Comparison of ENCODE assay signal across 18 mouse cellular contexts in the genomic region with DNA sequence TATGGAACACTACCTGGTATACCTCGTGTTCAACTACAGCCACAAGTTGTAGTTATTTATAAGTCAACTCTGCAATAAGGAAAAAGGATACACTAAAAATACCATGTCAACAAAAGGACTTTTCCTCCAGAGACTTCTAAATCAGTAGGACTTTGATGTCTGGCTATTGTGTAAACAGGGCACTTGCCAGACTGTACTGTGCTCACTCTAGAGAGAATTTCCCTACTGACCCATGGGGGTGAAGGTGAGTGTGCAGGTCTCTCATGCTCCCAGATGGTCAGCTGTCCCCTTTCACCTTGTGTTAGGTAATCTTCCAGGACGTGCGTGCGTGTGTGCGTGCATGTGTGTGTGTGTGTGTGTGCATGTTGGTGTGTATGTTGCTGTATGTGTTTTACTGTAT.
DNase-seq lines count a peak whose midpoint lies in the region; ATAC-seq and TF ChIP-seq lines count a peak whose summit lies in the region.
"Had no signal": no experiment of that assay in that cellular context is flagged by ENCODE, and none has a peak within 500 bp of the region (broad histone marks: within the 10 kb centered on the region; RNA-seq: fewer than 3 reads in every experiment).

No protein-coding gene starts in this region.

- H3K36me3 ChIP-seq in heart, adult 2 months (ENCODE audit: control insufficient read depth, insufficient read depth, low read length): peaks cover 8% of the 10 kb centered on the region
- H3K36me3 ChIP-seq in kidney, embryonic 15.5 days: no peaks in the 10 kb centered on the region
- no peaks in the 10 kb centered on the region for H3K36me3 ChIP-seq in liver, adult 2 months (ENCODE audit: control insufficient read depth, insufficient read depth, low read length)
- no peaks in the 10 kb centered on the region for H3K36me3 ChIP-seq in stomach, embryonic 16.5 days (ENCODE audit: control insufficient read depth, insufficient read depth, low read length)
- H3K36me3 ChIP-seq: limb, embryonic 12.5 days; midbrain, embryonic 13.5 days had no signal

- TF ChIP-seq EP300 in heart, adult 2 months (IDR thresholded peaks at IDR 0.05; ENCODE audit: insufficient read depth, low read depth, low read length): no peak

- TF ChIP-seq CTCF in heart, adult 2 months (IDR thresholded peaks at IDR 0.05): no peak
- no peak for TF ChIP-seq CTCF in liver, adult 2 months (IDR thresholded peaks at IDR 0.05; ENCODE audit: low read depth, low read length)

- no peaks in the 10 kb centered on the region for H3K27me3 ChIP-seq in heart, adult 2 months (ENCODE audit: control insufficient read depth, insufficient read depth, low read length)
- no peaks in the 10 kb centered on the region for H3K27me3 ChIP-seq in kidney, embryonic 15.5 days
- no peaks in the 10 kb centered on the region for H3K27me3 ChIP-seq in liver, adult 2 months (ENCODE audit: control insufficient read depth, insufficient read depth, low read length)
- no peaks in the 10 kb centered on the region for H3K27me3 ChIP-seq in stomach, embryonic 16.5 days (ENCODE audit: control insufficient read depth, insufficient read depth, low read length)
- H3K27me3 ChIP-seq: CH12.LX; limb, embryonic 12.5 days; midbrain, embryonic 13.5 days had no signal

- peaks cover 23% of the 10 kb centered on the region for H3K4me1 ChIP-seq in heart, adult 2 months (ENCODE audit: control insufficient read depth, insufficient read depth, low read length)
- H3K4me1 ChIP-seq in kidney, embryonic 15.5 days: 0 out of 2 replicates have a peak, but pooled peaks cover 6% of the 10 kb centered on the region
- H3K4me1 ChIP-seq in liver, adult 2 months (ENCODE audit: control insufficient read depth, insufficient read depth, low read length): peaks cover 26% of the 10 kb centered on the region
- H3K4me1 ChIP-seq in stomach, embryonic 16.5 days (ENCODE audit: control insufficient read depth, insufficient read depth, low read length): peaks cover 5% of the 10 kb centered on the region; the same call in 1 of the 2 replicates
- H3K4me1 ChIP-seq: limb, embryonic 12.5 days; midbrain, embryonic 13.5 days had no signal

- peak overlapping the region; percentile 21; the same call in 1 of the 2 replicates for H3K27ac ChIP-seq in heart, adult 2 months
- H3K27ac ChIP-seq in kidney, embryonic 15.5 days: peak overlapping the region; percentile 37
- peak overlapping the region; percentile 83 for H3K27ac ChIP-seq in liver, adult 2 months (replicated peaks; ENCODE audit: insufficient read depth, low read depth, low read length)
- H3K27ac ChIP-seq in stomach, embryonic 16.5 days (ENCODE audit: low read length): no peak overlapping the region
- H3K27ac ChIP-seq: gastrocnemius, adult 2 months; hindbrain, embryonic 14.5 days; left cerebral cortex, adult 2 months; limb, embryonic 12.5 days; midbrain, embryonic 13.5 days had no signal

- DNase-seq in heart, adult 2 months: no peak
- no peak for DNase-seq in heart, postnatal 36 days
- peak; percentile 99 for DNase-seq in liver, adult 2 months (ENCODE audit: extremely low read depth, low read depth, low spot score)
- no peak for DNase-seq in gastrocnemius, adult 18-20 months (ENCODE audit: low spot score)
- no peak for DNase-seq in frontal cortex, postnatal 14 days (ENCODE audit: low spot score in 2 of 2)
- no peak for DNase-seq in urinary bladder, postnatal 36 days (ENCODE audit: low spot score in 2 of 2)
- DNase-seq: cerebellum, postnatal 14 days; gastrocnemius, adult 2 months; heart, adult 18-20 months; lung, postnatal 10 days had no signal

- intact Hi-C loops in heart, adult 2 months (cut with DNase I): loop anchor here (5.0 kb wide), 1 partner anchor 55 kb away; no protein-coding TSS in a partner anchor
- intact Hi-C loops in heart, postnatal 36 days (cut with DNase I): no loop called here

- WGBS in heart, adult 2 months: 59% methylated on average over 5 of the region's 5 CpGs
- WGBS in kidney, embryonic 15.5 days: 60% methylated on average over 5 of the region's 5 CpGs
- 21% methylated on average over 5 of the region's 5 CpGs for WGBS in liver, adult 2 months
- 67% methylated on average over 5 of the region's 5 CpGs for WGBS in stomach, embryonic 16.5 days

- no peaks in the 10 kb centered on the region for H3K9me3 ChIP-seq in kidney, embryonic 15.5 days (replicated peaks)
- H3K9me3 ChIP-seq in stomach, embryonic 16.5 days (replicated peaks; ENCODE audit: control insufficient read depth, low read length): no peaks in the 10 kb centered on the region
- H3K9me3 ChIP-seq: limb, embryonic 12.5 days; midbrain, embryonic 13.5 days had no signal

- no peak overlapping the region for H3K9ac ChIP-seq in heart, adult 2 months (ENCODE audit: low read depth, low read length)
- no peak overlapping the region for H3K9ac ChIP-seq in kidney, embryonic 15.5 days
- no peak overlapping the region for H3K9ac ChIP-seq in liver, adult 2 months (ENCODE audit: low read depth, low read length)
- H3K9ac ChIP-seq in stomach, embryonic 16.5 days (ENCODE audit: low read length): no peak overlapping the region
- H3K9ac ChIP-seq: hindbrain, embryonic 14.5 days; limb, embryonic 12.5 days; midbrain, embryonic 13.5 days had no signal

- ATAC-seq in kidney, embryonic 15.5 days (replicated peaks; ENCODE audit: low FRiP score): no peak
- peak; percentile 73; the same call in 1 of the 2 replicates for ATAC-seq in stomach, embryonic 16.5 days (ENCODE audit: insufficient read depth, low FRiP score)
- ATAC-seq: forebrain, embryonic 14.5 days; midbrain, embryonic 13.5 days had no signal

- no peak for TF ChIP-seq POLR2A in heart, adult 2 months (IDR thresholded peaks at IDR 0.05; ENCODE audit: insufficient read depth, low read depth, low read length)
- no peak for TF ChIP-seq POLR2A in liver, adult 2 months (IDR thresholded peaks at IDR 0.05; ENCODE audit: extremely low read depth, insufficient read depth, low read length)

- no peaks in the 10 kb centered on the region for H3K79me2 ChIP-seq in heart, adult 2 months (replicated peaks; ENCODE audit: control insufficient read depth, insufficient read depth, low read length)
- H3K79me2 ChIP-seq in liver, adult 2 months (ENCODE audit: control insufficient read depth, insufficient read depth, low read length): no peaks in the 10 kb centered on the region

- no peak overlapping the region for H3K4me3 ChIP-seq in heart, adult 2 months
- H3K4me3 ChIP-seq in kidney, embryonic 15.5 days (replicated peaks): no peak overlapping the region
- no peak overlapping the region for H3K4me3 ChIP-seq in liver, adult 2 months (ENCODE audit: insufficient read depth, low read depth, low read length)
- H3K4me3 ChIP-seq in stomach, embryonic 16.5 days (replicated peaks; ENCODE audit: low read length): no peak overlapping the region
- H3K4me3 ChIP-seq: gastrocnemius, adult 2 months; left cerebral cortex, adult 2 months; limb, embryonic 12.5 days; midbrain, embryonic 13.5 days had no signal

- H3K4me2 ChIP-seq in kidney, embryonic 15.5 days: no peak overlapping the region
- H3K4me2 ChIP-seq in stomach, embryonic 16.5 days (ENCODE audit: low read depth, low read length): no peak overlapping the region
- H3K4me2 ChIP-seq: hindbrain, embryonic 14.5 days; limb, embryonic 12.5 days; midbrain, embryonic 13.5 days had no signal
